Mouse (Mus musculus) brain, embryonic 14.5 days (tissue): ENCODE data around the gene Gipc1.

Source experiments
- CTCF ChIP-seq: fragments of 200-500 bp; IDR thresholded peaks from 2 replicates; pipeline ENCODE4 v1.5.1; 2012; ENCODE audit warnings: inconsistent platforms, mild to moderate bottlenecking, moderate library complexity, borderline replicate concordance; ENCODE audit not compliant: insufficient read depth, insufficient read length; ENCODE audit errors: extremely low read depth
- POLR2A ChIP-seq: fragments of 200-500 bp; IDR thresholded peaks from 2 replicates; pipeline ENCODE4 v1.6.1; 2012; ENCODE audit warnings: mild to moderate bottlenecking, inconsistent platforms, borderline replicate concordance; ENCODE audit not compliant: poor library complexity, insufficient read depth, insufficient read length, severe bottlenecking; ENCODE audit errors: extremely low read depth

GRCm38 (mm10) chr8:83681099-83681498 lies 28.6 kb downstream of the Gipc1 start:
- no peak for TF ChIP-seq CTCF
- TF ChIP-seq POLR2A = no peak
